Mouse (Mus musculus) brain, embryonic 14.5 days (tissue): ENCODE results near the gene Pnma3.
A peak's percentile ranks its signal among the peaks of the same experiment; 100 is the strongest.

Experiments used
- CTCF ChIP-seq: fragments of 200-500 bp; IDR thresholded peaks from 2 replicates; pipeline ENCODE4 v1.5.1; 2012; ENCODE audit warnings: inconsistent platforms, mild to moderate bottlenecking, moderate library complexity, borderline replicate concordance; ENCODE audit not compliant: insufficient read depth, insufficient read length; ENCODE audit errors: extremely low read depth
- POLR2A ChIP-seq: fragments of 200-500 bp; IDR thresholded peaks from 2 replicates; pipeline ENCODE4 v1.6.1; 2012; ENCODE audit warnings: mild to moderate bottlenecking, inconsistent platforms, borderline replicate concordance; ENCODE audit not compliant: poor library complexity, insufficient read depth, insufficient read length, severe bottlenecking; ENCODE audit errors: extremely low read depth

DNA sequence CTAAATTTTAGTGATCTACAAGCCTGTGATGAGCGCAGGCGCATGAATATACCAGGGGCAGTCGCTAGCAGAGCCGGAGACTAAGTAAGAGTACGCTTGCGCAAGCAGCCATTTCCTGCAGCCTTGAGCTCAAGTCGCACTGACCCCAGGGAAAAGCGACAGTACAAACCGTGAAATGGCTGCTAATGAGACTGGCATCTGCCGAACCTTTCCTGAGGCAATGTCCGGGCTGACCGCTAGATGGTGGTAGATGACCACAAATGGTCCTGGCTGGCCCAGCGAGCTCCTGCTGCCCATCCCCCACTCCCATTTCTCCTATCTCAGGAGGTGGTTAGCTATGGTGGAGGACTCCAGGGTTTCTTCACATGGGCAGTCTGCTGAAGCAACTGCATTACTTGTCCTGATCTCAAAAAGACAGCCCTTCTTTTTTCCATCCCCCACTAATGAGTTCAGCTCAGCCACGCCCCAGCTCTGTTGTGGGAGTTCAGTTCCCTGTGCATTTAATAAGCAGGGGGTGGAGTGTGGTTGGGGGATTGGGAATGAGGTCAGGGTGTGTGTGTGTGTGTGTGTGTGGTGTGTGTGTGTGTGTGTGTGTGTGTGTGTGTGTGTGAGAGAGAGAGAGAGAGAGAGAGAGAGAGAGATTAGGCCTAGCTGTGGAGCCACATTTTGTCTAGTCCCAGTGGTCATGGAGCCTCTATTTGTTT is 10.6 kb upstream of the Pnma3 start:
- TF ChIP-seq POLR2A (no peak), CTCF (peak; percentile 91)
